Mouse (Mus musculus) limb, embryonic 13.5 days (tissue): ENCODE measurements around the gene Gal3st2. TPM values are rescaled to one million over a fixed set of nuclear protein-coding genes. Genes with fewer than 3 reads are reported as not detected.
"Not testable (repeated sequence)": the region's sequence is repeated elsewhere in the genome, so short reads cannot be mapped to it uniquely, and the experiment has no call there.

Source experiments
- ATAC-seq: fragments of 200-750 bp; cut with Nextera tagmentation; 2 replicates; pipeline ENCODE4 v1.8.0; 2017; ENCODE audit warnings: low read depth, moderate number of reproducible peaks, moderate TSS enrichment; ENCODE audit not compliant: low FRiP score
- H3K27ac ChIP-seq: fragments of 300-500 bp; sonication (generic); 2 replicates; pipeline ENCODE4 v1.5.1; 2015; ENCODE audit warnings: inconsistent platforms, mild to moderate bottlenecking, moderate library complexity
- H3K27me3 ChIP-seq: fragments of 300-500 bp; sonication (generic); 2 replicates; pipeline ENCODE4 v1.6.1; 2015; ENCODE audit warnings: mild to moderate bottlenecking, inconsistent platforms
- H3K36me3 ChIP-seq: fragments of 300-500 bp; sonication (generic); 2 replicates; pipeline ENCODE4 v1.6.1; 2015; ENCODE audit warnings: inconsistent platforms, mild to moderate bottlenecking, moderate library complexity
- H3K4me1 ChIP-seq: fragments of 300-500 bp; sonication (generic); 2 replicates; pipeline ENCODE4 v1.6.1; 2015; ENCODE audit warnings: inconsistent platforms
- H3K4me2 ChIP-seq: fragments of 300-500 bp; sonication (generic); replicated peaks from 2 replicates; pipeline ENCODE4 v1.6.1; 2015; ENCODE audit warnings: inconsistent platforms, mild to moderate bottlenecking, moderate library complexity
- H3K4me3 ChIP-seq: fragments of 300-500 bp; sonication (generic); 2 replicates; pipeline ENCODE4 v1.5.1; 2015; ENCODE audit warnings: moderate library complexity, mild to moderate bottlenecking, inconsistent platforms
- H3K9ac ChIP-seq: fragments of 300-500 bp; sonication (generic); 2 replicates; pipeline ENCODE4 v1.6.1; 2015; ENCODE audit warnings: mild to moderate bottlenecking, inconsistent platforms
- H3K9me3 ChIP-seq: fragments of 300-500 bp; sonication (generic); 2 replicates; pipeline ENCODE4 v1.6.1; 2016; ENCODE audit warnings: inconsistent platforms
- WGBS: fragments of 180-500 bp; shearing (Covaris S2); methylation state at CpG from one replicate; pipeline ENCODE4 v1.1.7; 2015; 5-methylcytosine and 5-hydroxymethylcytosine counted together
- polyA plus RNA-seq: library from polyadenylated mRNA; unstranded; fragments of >200 nt; fragmentation: Nextera tagmentation; extraction: Ambion mirVana; gene quantifications from 2 replicates; pipeline ENCODE4 v1.2.1, GENCODE M21; 2015

Gene Gal3st2
- polyA plus RNA-seq, 1 experiment from 2014 or later = not detected

- not testable (repeated sequence) for H3K4me1 ChIP-seq, H3K4me3 ChIP-seq, H3K9me3 ChIP-seq, ATAC-seq, H3K9ac ChIP-seq, H3K4me2 ChIP-seq, H3K36me3 ChIP-seq, H3K27me3 ChIP-seq, H3K27ac ChIP-seq
- WGBS = 62% methylated on average over 1 of the region's 1 CpGs
Observed at GRCm38 (mm10) chr1:93890936-93891335, 29.8 kb downstream of the Gal3st2 start.

GRCm38 (mm10) chr1:93897395-93897794 is 36.3 kb downstream of the Gal3st2 start:
- not testable (repeated sequence) for H3K27ac ChIP-seq, H3K36me3 ChIP-seq, H3K9me3 ChIP-seq, H3K4me3 ChIP-seq, H3K27me3 ChIP-seq, ATAC-seq, H3K4me1 ChIP-seq, H3K4me2 ChIP-seq, H3K9ac ChIP-seq
- no CpG with 5 or more reads among the region's 1 CpGs for WGBS

- not testable (repeated sequence) for ATAC-seq, H3K9me3 ChIP-seq, H3K36me3 ChIP-seq, H3K9ac ChIP-seq, H3K4me2 ChIP-seq, H3K4me3 ChIP-seq, H3K27ac ChIP-seq, H3K4me1 ChIP-seq, H3K27me3 ChIP-seq
- 43% methylated on average over 5 of the region's 5 CpGs for WGBS
Observed at GRCm38 (mm10) chr1:93901291-93901690, 40.2 kb downstream of the Gal3st2 start.

GRCm38 (mm10) chr1:93906690-93907089 is 45.6 kb downstream of the Gal3st2 start:
- not testable (repeated sequence) for H3K4me2 ChIP-seq, H3K4me1 ChIP-seq, H3K36me3 ChIP-seq, H3K27me3 ChIP-seq, ATAC-seq, H3K27ac ChIP-seq, H3K9me3 ChIP-seq, H3K9ac ChIP-seq, H3K4me3 ChIP-seq
- WGBS = 87% methylated on average over 3 of the region's 5 CpGs

GRCm38 (mm10) chr1:93908977-93909586 is 48.0 kb downstream of the Gal3st2 start:
- H3K27ac ChIP-seq, H3K36me3 ChIP-seq, H3K4me2 ChIP-seq, H3K9ac ChIP-seq, H3K4me3 ChIP-seq, H3K4me1 ChIP-seq, H3K9me3 ChIP-seq, H3K27me3 ChIP-seq, ATAC-seq: not testable (repeated sequence)
- no CpG with 5 or more reads among the region's 11 CpGs for WGBS

GRCm38 (mm10) chr1:93911877-93912276 is 50.8 kb downstream of the Gal3st2 start:
- H3K4me1 ChIP-seq, H3K9ac ChIP-seq, H3K9me3 ChIP-seq, H3K4me3 ChIP-seq, H3K36me3 ChIP-seq, H3K4me2 ChIP-seq, H3K27ac ChIP-seq, H3K27me3 ChIP-seq, ATAC-seq: not testable (repeated sequence)
- no CpG with 5 or more reads among the region's 2 CpGs for WGBS

GRCm38 (mm10) chr1:93917160-93917559 is 56.1 kb downstream of the Gal3st2 start:
- not testable (repeated sequence) for H3K27me3 ChIP-seq, ATAC-seq, H3K9ac ChIP-seq, H3K9me3 ChIP-seq, H3K27ac ChIP-seq, H3K4me2 ChIP-seq, H3K4me1 ChIP-seq, H3K36me3 ChIP-seq, H3K4me3 ChIP-seq
- WGBS = 78% methylated on average over 3 of the region's 3 CpGs

GRCm38 (mm10) chr1:93918011-93918410 is 56.9 kb downstream of the Gal3st2 start, which contains the start of gene Gal3st2b:
Gal3st2b (plus strand) TSS chr1:93918311.
- not testable (repeated sequence) for H3K9ac ChIP-seq, H3K27ac ChIP-seq, H3K27me3 ChIP-seq, H3K4me2 ChIP-seq, H3K4me3 ChIP-seq, H3K36me3 ChIP-seq, ATAC-seq, H3K9me3 ChIP-seq, H3K4me1 ChIP-seq
- WGBS = 87% methylated on average over 2 of the region's 2 CpGs

GRCm38 (mm10) chr1:93918775-93919174 is 57.7 kb downstream of the Gal3st2 start:
- not testable (repeated sequence) for H3K9ac ChIP-seq, H3K9me3 ChIP-seq, H3K4me3 ChIP-seq, H3K4me1 ChIP-seq, H3K36me3 ChIP-seq, H3K4me2 ChIP-seq, H3K27ac ChIP-seq, ATAC-seq, H3K27me3 ChIP-seq
- WGBS = 73% methylated on average over 1 of the region's 1 CpGs

GRCm38 (mm10) chr1:93919321-93919720 is 58.2 kb downstream of the Gal3st2 start:
- WGBS = 74% methylated on average over 3 of the region's 3 CpGs
- H3K36me3 ChIP-seq, H3K27me3 ChIP-seq, H3K27ac ChIP-seq, H3K4me1 ChIP-seq, H3K4me3 ChIP-seq, ATAC-seq, H3K9ac ChIP-seq, H3K4me2 ChIP-seq, H3K9me3 ChIP-seq: not testable (repeated sequence)

GRCm38 (mm10) chr1:93922609-93923008 is 61.5 kb downstream of the Gal3st2 start:
- not testable (repeated sequence) for H3K36me3 ChIP-seq, H3K9me3 ChIP-seq, ATAC-seq, H3K4me1 ChIP-seq, H3K27me3 ChIP-seq, H3K4me2 ChIP-seq, H3K4me3 ChIP-seq, H3K9ac ChIP-seq, H3K27ac ChIP-seq
- 86% methylated on average over 3 of the region's 3 CpGs for WGBS

- H3K27me3 ChIP-seq, H3K4me1 ChIP-seq, H3K36me3 ChIP-seq, ATAC-seq, H3K9me3 ChIP-seq, H3K4me2 ChIP-seq, H3K9ac ChIP-seq, H3K27ac ChIP-seq, H3K4me3 ChIP-seq: not testable (repeated sequence)
- 47% methylated on average over 2 of the region's 2 CpGs for WGBS
Observed at GRCm38 (mm10) chr1:93923098-93923497, 62.0 kb downstream of the Gal3st2 start.
